Mouse (Mus musculus): Measurements from ENCODE around the gene Kcnh4. TPM values are rescaled to one million over a fixed set of nuclear protein-coding genes. Genes with fewer than 3 reads are reported as not detected.

The Kcnh4 gene
- total RNA-seq, 1 experiment, result 0.45 TPM

DNA sequence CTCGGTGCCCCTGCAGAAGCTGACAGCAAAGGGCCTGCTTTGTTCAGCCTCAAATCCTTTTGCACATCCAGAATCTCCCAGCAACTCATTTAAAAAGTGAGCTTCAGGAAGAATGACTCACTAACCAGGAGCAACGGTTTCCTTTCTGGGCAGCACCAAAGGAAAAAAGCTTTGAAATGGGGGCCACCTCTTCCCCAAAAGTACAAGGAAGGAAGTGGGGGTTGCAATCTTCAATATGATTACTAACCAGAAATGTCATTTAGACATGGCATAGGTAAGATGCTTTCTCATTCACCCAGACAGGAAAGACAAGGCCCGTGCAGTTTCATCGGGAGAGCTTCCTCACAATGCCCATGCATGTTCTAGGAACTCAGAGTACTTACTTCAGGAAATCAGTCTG is 38.5 kb downstream of the Kcnh4 start:
- Histone ChIP-seq H3K4me3 (ENCODE audit: insufficient read depth in 1 of 2, low read depth in 1 of 2, low read length in 2 of 2, poor library complexity in 1 of 2, severe bottlenecking in 1 of 2) (no peak overlapping the region), H3K9ac (ENCODE audit: insufficient read depth, low read depth, low read length, poor library complexity, severe bottlenecking) (no peak overlapping the region), H3K36me3 (ENCODE audit: control insufficient read depth, insufficient read depth, low read length, poor library complexity, severe bottlenecking) (peaks cover 17% of the 10 kb centered on the region), H3K4me1 (ENCODE audit: control insufficient read depth in 2 of 2, insufficient read depth in 2 of 2, low read length in 2 of 2, poor library complexity in 1 of 2) (peaks cover 13 to 31% of the 10 kb centered on the region in 2 experiments), H3K9me3 (ENCODE audit: control insufficient read depth, insufficient read depth, low read depth, low read length) (no peaks in the 10 kb centered on the region), H3K27ac (ENCODE audit: insufficient read depth, low read depth, low read length, poor library complexity, severe bottlenecking) (no peak overlapping the region)
- in situ Hi-C loops (cut with MboI; ENCODE audit: low sequenced_read_pairs in 2 of 2, unreplicated experiment in 2 of 2), result no loop called here
- DNase-seq (ENCODE audit: low read depth, low spot score), result no peak
- TF ChIP-seq HCFC1 (IDR thresholded peaks at IDR 0.05; ENCODE audit: borderline replicate concordance, insufficient read depth, low read length) (no peak), ZC3H11A (IDR thresholded peaks at IDR 0.05; ENCODE audit: borderline replicate concordance, low read depth, low read length) (no peak), MAFK (IDR thresholded peaks at IDR 0.05; ENCODE audit: insufficient read depth, low read depth, low read length) (no peak), ZNF384 (IDR thresholded peaks at IDR 0.05; ENCODE audit: low read depth, low read length) (no peak), CHD2 (IDR thresholded peaks at IDR 0.05; ENCODE audit: low read depth, low read length) (no peak)

DNA sequence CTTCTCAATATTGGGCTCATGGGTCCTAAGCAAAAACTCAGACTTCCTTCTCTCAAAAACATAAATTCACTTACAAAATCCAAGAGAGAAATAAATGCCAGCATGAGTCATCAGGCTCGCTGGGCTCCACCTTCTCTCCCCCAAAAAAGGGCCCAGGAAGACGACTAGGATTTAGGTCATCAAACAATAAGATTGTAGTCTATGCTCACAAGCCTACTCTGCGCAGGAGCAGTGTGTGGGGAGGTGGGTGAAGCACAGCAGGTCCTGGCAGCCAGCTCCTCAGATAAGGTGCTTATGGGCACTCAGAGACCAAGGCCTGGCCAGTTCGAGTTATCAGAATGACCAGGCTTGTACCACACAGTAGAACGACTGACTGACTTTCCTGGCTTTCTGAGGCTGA is 39.4 kb downstream of the Kcnh4 start:
- H3K9ac ChIP-seq (ENCODE audit: insufficient read depth, low read depth, low read length, poor library complexity, severe bottlenecking), result no peak overlapping the region
- H3K36me3 ChIP-seq (ENCODE audit: control insufficient read depth, insufficient read depth, low read length, poor library complexity, severe bottlenecking), result peaks cover 24% of the 10 kb centered on the region
- TF ChIP-seq MAFK (IDR thresholded peaks at IDR 0.05; ENCODE audit: insufficient read depth, low read depth, low read length), result no peak
- no peak for TF ChIP-seq ZC3H11A (IDR thresholded peaks at IDR 0.05; ENCODE audit: borderline replicate concordance, low read depth, low read length)
- no peak for TF ChIP-seq CHD2 (IDR thresholded peaks at IDR 0.05; ENCODE audit: low read depth, low read length)
- no peak for TF ChIP-seq ZNF384 (IDR thresholded peaks at IDR 0.05; ENCODE audit: low read depth, low read length)
- no peak for TF ChIP-seq HCFC1 (IDR thresholded peaks at IDR 0.05; ENCODE audit: borderline replicate concordance, insufficient read depth, low read length)
- H3K4me1 ChIP-seq (ENCODE audit: control insufficient read depth in 2 of 2, insufficient read depth in 2 of 2, low read length in 2 of 2, poor library complexity in 1 of 2), result peaks cover 11 to 31% of the 10 kb centered on the region in 2 experiments
- H3K4me3 ChIP-seq (ENCODE audit: insufficient read depth in 1 of 2, low read depth in 1 of 2, low read length in 2 of 2, poor library complexity in 1 of 2, severe bottlenecking in 1 of 2), result no peak overlapping the region
- in situ Hi-C loops (cut with MboI; ENCODE audit: low sequenced_read_pairs in 2 of 2, unreplicated experiment in 2 of 2), result no loop called here
- no peaks in the 10 kb centered on the region for H3K9me3 ChIP-seq (ENCODE audit: control insufficient read depth, insufficient read depth, low read depth, low read length)
- no peak for DNase-seq (ENCODE audit: low read depth, low spot score)
- no peak overlapping the region for H3K27ac ChIP-seq (ENCODE audit: insufficient read depth, low read depth, low read length, poor library complexity, severe bottlenecking)

DNA sequence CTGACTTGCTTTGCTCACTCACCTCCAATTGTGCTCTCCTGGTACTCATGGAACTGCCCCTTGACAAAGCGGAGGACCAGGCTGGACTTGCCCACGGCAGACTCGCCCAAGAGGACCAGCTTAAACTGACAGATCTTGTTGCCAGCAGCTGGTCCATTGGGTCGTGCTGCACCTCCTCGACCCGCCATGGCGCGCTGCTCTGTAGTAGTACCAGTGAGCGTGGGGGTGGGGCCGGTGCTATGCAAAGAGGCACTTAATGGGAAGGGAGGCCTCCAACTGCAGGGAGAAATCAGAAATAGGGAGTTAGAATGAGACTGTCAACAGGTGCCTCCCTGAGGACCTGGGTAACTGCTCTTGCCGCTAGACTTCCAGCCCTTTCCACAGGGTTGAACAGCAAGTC is 39.8 kb downstream of the Kcnh4 start:
- H3K27ac ChIP-seq (ENCODE audit: insufficient read depth, low read depth, low read length, poor library complexity, severe bottlenecking), result no peak overlapping the region

DNA sequence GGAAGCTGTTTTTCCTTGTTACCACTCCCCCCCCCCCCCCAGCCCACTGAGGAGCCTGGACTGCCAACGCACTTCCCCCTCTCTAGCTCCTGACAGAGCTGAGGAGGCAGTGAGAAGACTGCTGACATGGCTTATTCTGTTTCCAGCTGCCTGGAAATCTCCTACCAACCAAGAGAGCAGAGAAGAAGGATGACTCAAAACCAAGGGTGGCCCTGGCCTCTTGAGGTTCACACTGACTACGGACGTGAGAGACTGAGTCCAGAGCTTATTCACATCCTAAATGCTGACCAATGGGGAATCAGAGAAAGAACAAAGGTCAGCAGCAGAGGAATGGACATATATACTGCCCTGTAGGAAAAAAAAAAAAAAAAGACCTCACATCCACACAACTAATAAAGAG is 40.4 kb downstream of the Kcnh4 start:
- in situ Hi-C loops (cut with MboI; ENCODE audit: low sequenced_read_pairs in 2 of 2, unreplicated experiment in 2 of 2), result no loop called here
- no peak overlapping the region for H3K27ac ChIP-seq (ENCODE audit: insufficient read depth, low read depth, low read length, poor library complexity, severe bottlenecking)
- no peak for TF ChIP-seq ZNF384 (IDR thresholded peaks at IDR 0.05; ENCODE audit: low read depth, low read length)
- TF ChIP-seq ZC3H11A (IDR thresholded peaks at IDR 0.05; ENCODE audit: borderline replicate concordance, low read depth, low read length), result no peak
- TF ChIP-seq CHD2 (IDR thresholded peaks at IDR 0.05; ENCODE audit: low read depth, low read length), result no peak
- no peak for TF ChIP-seq HCFC1 (IDR thresholded peaks at IDR 0.05; ENCODE audit: borderline replicate concordance, insufficient read depth, low read length)
- no peak for TF ChIP-seq MAFK (IDR thresholded peaks at IDR 0.05; ENCODE audit: insufficient read depth, low read depth, low read length)
- no peaks in the 10 kb centered on the region for H3K9me3 ChIP-seq (ENCODE audit: control insufficient read depth, insufficient read depth, low read depth, low read length)
- no peak overlapping the region for H3K4me3 ChIP-seq (ENCODE audit: insufficient read depth in 1 of 2, low read depth in 1 of 2, low read length in 2 of 2, poor library complexity in 1 of 2, severe bottlenecking in 1 of 2)
- no peak overlapping the region for H3K9ac ChIP-seq (ENCODE audit: insufficient read depth, low read depth, low read length, poor library complexity, severe bottlenecking)
- no peak for DNase-seq (ENCODE audit: low read depth, low spot score)
- peaks cover 27% of the 10 kb centered on the region for H3K36me3 ChIP-seq (ENCODE audit: control insufficient read depth, insufficient read depth, low read length, poor library complexity, severe bottlenecking)
- H3K4me1 ChIP-seq (ENCODE audit: control insufficient read depth in 2 of 2, insufficient read depth in 2 of 2, low read length in 2 of 2, poor library complexity in 1 of 2), result peaks cover 12 to 25% of the 10 kb centered on the region in 2 experiments

More for the DNA sequence above, 39.8 kb downstream of the Kcnh4 start:
- peak overlapping the region in 1 of 2 experiments; percentile 28; a peak in 1 of 4 replicates for H3K4me3 ChIP-seq (ENCODE audit: insufficient read depth in 1 of 2, low read depth in 1 of 2, low read length in 2 of 2, poor library complexity in 1 of 2, severe bottlenecking in 1 of 2)
- peak overlapping the region; percentile 7; the same call in 1 of the 2 replicates for H3K9ac ChIP-seq (ENCODE audit: insufficient read depth, low read depth, low read length, poor library complexity, severe bottlenecking)
- no peak for TF ChIP-seq ZNF384 (IDR thresholded peaks at IDR 0.05; ENCODE audit: low read depth, low read length)
- no peak for TF ChIP-seq MAFK (IDR thresholded peaks at IDR 0.05; ENCODE audit: insufficient read depth, low read depth, low read length)
- TF ChIP-seq CHD2 (IDR thresholded peaks at IDR 0.05; ENCODE audit: low read depth, low read length), result no peak
- TF ChIP-seq ZC3H11A (IDR thresholded peaks at IDR 0.05; ENCODE audit: borderline replicate concordance, low read depth, low read length), result no peak
- TF ChIP-seq HCFC1 (IDR thresholded peaks at IDR 0.05; ENCODE audit: borderline replicate concordance, insufficient read depth, low read length), result no peak
- peaks cover 25% of the 10 kb centered on the region for H3K36me3 ChIP-seq (ENCODE audit: control insufficient read depth, insufficient read depth, low read length, poor library complexity, severe bottlenecking)
- in situ Hi-C loops (cut with MboI; ENCODE audit: low sequenced_read_pairs in 2 of 2, unreplicated experiment in 2 of 2), result no loop called here
- no peak for DNase-seq (ENCODE audit: low read depth, low spot score)
- H3K4me1 ChIP-seq (ENCODE audit: control insufficient read depth in 2 of 2, insufficient read depth in 2 of 2, low read length in 2 of 2, poor library complexity in 1 of 2), result peaks cover 11 to 26% of the 10 kb centered on the region in 2 experiments
- H3K9me3 ChIP-seq (ENCODE audit: control insufficient read depth, insufficient read depth, low read depth, low read length), result no peaks in the 10 kb centered on the region

DNA sequence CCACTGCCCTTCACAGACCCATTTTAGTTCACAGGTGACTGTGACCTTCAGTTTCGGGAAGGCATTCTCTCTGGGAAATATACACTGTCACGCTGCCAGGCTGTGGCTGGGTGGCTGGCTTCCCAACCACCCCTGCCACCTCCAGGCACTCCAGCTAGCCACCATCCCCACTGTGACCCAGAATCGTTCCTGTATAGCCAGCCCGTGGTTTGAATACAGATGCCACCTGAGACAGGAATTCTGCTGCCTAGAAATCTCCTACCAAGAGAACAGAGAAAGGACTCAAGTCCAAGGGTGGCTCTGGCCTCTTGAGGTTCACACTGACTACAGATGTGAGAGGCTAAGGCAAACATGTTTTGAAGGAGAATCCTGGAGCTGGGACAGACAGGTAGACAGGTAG is 40.9 kb downstream of the Kcnh4 start:
- in situ Hi-C loops (cut with MboI; ENCODE audit: low sequenced_read_pairs in 2 of 2, unreplicated experiment in 2 of 2), result no loop called here
- no peak for DNase-seq (ENCODE audit: low read depth, low spot score)
- H3K27ac ChIP-seq (ENCODE audit: insufficient read depth, low read depth, low read length, poor library complexity, severe bottlenecking), result no peak overlapping the region
- peaks cover 27% of the 10 kb centered on the region for H3K36me3 ChIP-seq (ENCODE audit: control insufficient read depth, insufficient read depth, low read length, poor library complexity, severe bottlenecking)
- no peak for TF ChIP-seq ZNF384 (IDR thresholded peaks at IDR 0.05; ENCODE audit: low read depth, low read length)
- TF ChIP-seq CHD2 (IDR thresholded peaks at IDR 0.05; ENCODE audit: low read depth, low read length), result no peak
- TF ChIP-seq MAFK (IDR thresholded peaks at IDR 0.05; ENCODE audit: insufficient read depth, low read depth, low read length), result no peak
- no peak for TF ChIP-seq ZC3H11A (IDR thresholded peaks at IDR 0.05; ENCODE audit: borderline replicate concordance, low read depth, low read length)
- TF ChIP-seq HCFC1 (IDR thresholded peaks at IDR 0.05; ENCODE audit: borderline replicate concordance, insufficient read depth, low read length), result no peak
- no peak overlapping the region for H3K4me3 ChIP-seq (ENCODE audit: insufficient read depth in 1 of 2, low read depth in 1 of 2, low read length in 2 of 2, poor library complexity in 1 of 2, severe bottlenecking in 1 of 2)
- H3K9ac ChIP-seq (ENCODE audit: insufficient read depth, low read depth, low read length, poor library complexity, severe bottlenecking), result no peak overlapping the region
- no peaks in the 10 kb centered on the region for H3K9me3 ChIP-seq (ENCODE audit: control insufficient read depth, insufficient read depth, low read depth, low read length)
- H3K4me1 ChIP-seq (ENCODE audit: control insufficient read depth in 2 of 2, insufficient read depth in 2 of 2, low read length in 2 of 2, poor library complexity in 1 of 2), result peaks cover 12 to 25% of the 10 kb centered on the region in 2 experiments

Measured in ES-E14 (cell line).